Mouse (Mus musculus): ENCODE measurements around the gene Kank4. TPM values are rescaled to one million over a fixed set of nuclear protein-coding genes. Genes with fewer than 3 reads are reported as not detected.

Kank4 gene
- total RNA-seq, 2 experiments from 2014 or later = 0.12 TPM; not detected in 1

- peak; percentile 94 for ATAC-seq (replicated peaks; ENCODE audit: poor library complexity)
Observed at GRCm38 (mm10) chr4:98722454-98722853, 94.9 kb downstream of the Kank4 start.

GRCm38 (mm10) chr4:98718547-98718917 is 98.8 kb downstream of the Kank4 start:
- no peak for ATAC-seq (replicated peaks; ENCODE audit: poor library complexity)

GRCm38 (mm10) chr4:98717735-98718546 is 99.4 kb downstream of the Kank4 start:
- ATAC-seq (replicated peaks; ENCODE audit: poor library complexity) = no peak

GRCm38 (mm10) chr4:98710891-98711290 is 106.4 kb downstream of the Kank4 start:
- ATAC-seq (replicated peaks; ENCODE audit: poor library complexity) = no peak

Other genes starting within 250 kb of the Kank4 start
- not detected in 2 replicates for gene L1td1, start 90.8 kb downstream of the Kank4 start, total RNA-seq (2015)
- gene L1td1, start 90.8 kb downstream of the Kank4 start, total RNA-seq (2017) = not detected in 2 replicates
- not detected in 2 replicates for gene I0C0044D17Rik, start 6.3 kb upstream of the Kank4 start, total RNA-seq (2015)
- gene I0C0044D17Rik, start 6.3 kb upstream of the Kank4 start, total RNA-seq (2017) = not detected in 2 replicates
- gene Usp1, start 106.3 kb upstream of the Kank4 start, total RNA-seq (2015) = 192 and 198 TPM in 2 replicates
- 164 and 194 TPM in 2 replicates for gene Usp1, start 106.3 kb upstream of the Kank4 start, total RNA-seq (2017)
- gene Angptl3, start 213.4 kb upstream of the Kank4 start, total RNA-seq (2015) = 1.7 and 3.2 TPM in 2 replicates
- gene Angptl3, start 213.4 kb upstream of the Kank4 start, total RNA-seq (2017) = 2.0 and 3.7 TPM in 2 replicates